In genomic region chr7:107567261-107567671, GRCm38 (mm10) we compare ENCODE assay signal across 8 mouse cellular contexts. TPM values are rescaled to one million over a fixed set of nuclear protein-coding genes. Genes with fewer than 3 reads are reported as not detected.
A peak's percentile ranks its signal among the peaks of the same experiment; 100 is the strongest.
DNase-seq lines count a peak whose midpoint lies in the region; ATAC-seq and TF ChIP-seq lines count a peak whose summit lies in the region.

Gene Olfml1, plus strand, starts transcription at chr7:107567446.

- no peak within 1 kb of the TSS for H3K9ac ChIP-seq in forebrain, embryonic 11.5 days (ENCODE audit: low read length)
- no peak within 1 kb of the TSS for H3K9ac ChIP-seq in forebrain, embryonic 15.5 days (replicated peaks)
- H3K9ac ChIP-seq in hindbrain, embryonic 11.5 days (ENCODE audit: low read depth, low read length) = no peak within 1 kb of the TSS
- H3K9ac ChIP-seq in liver, postnatal 0 days (replicated peaks) = no peak within 1 kb of the TSS; the same call in 1 of the 2 replicates
- peak within 1 kb of the TSS; percentile 9; the same call in 1 of the 2 replicates for H3K9ac ChIP-seq in stomach, postnatal 0 days (ENCODE audit: low read length)

- no peak for TF ChIP-seq CTCF in liver, postnatal 0 days (IDR thresholded peaks at IDR 0.05; ENCODE audit: low read depth)
- no peak for TF ChIP-seq CTCF in stomach, postnatal 0 days (IDR thresholded peaks at IDR 0.05; ENCODE audit: low read depth)

- H3K36me3 ChIP-seq in forebrain, embryonic 11.5 days (ENCODE audit: control insufficient read depth, insufficient read depth, low read length) = no peaks in the 10 kb centered on the region
- H3K36me3 ChIP-seq in forebrain, embryonic 15.5 days = no peaks in the 10 kb centered on the region
- H3K36me3 ChIP-seq in hindbrain, embryonic 11.5 days (ENCODE audit: control insufficient read depth, insufficient read depth, low read length) = no peaks in the 10 kb centered on the region
- no peaks in the 10 kb centered on the region for H3K36me3 ChIP-seq in liver, postnatal 0 days (replicated peaks; ENCODE audit: insufficient read depth, low read length)
- H3K36me3 ChIP-seq in stomach, postnatal 0 days (ENCODE audit: control insufficient read depth, insufficient read depth, low read length) = no peaks in the 10 kb centered on the region

- H3K4me3 ChIP-seq in forebrain, embryonic 11.5 days (ENCODE audit: low read depth, low read length) = no peak within 1 kb of the TSS
- no peak within 1 kb of the TSS for H3K4me3 ChIP-seq in forebrain, embryonic 15.5 days
- no peak within 1 kb of the TSS for H3K4me3 ChIP-seq in hindbrain, embryonic 11.5 days (ENCODE audit: low read depth, low read length)
- peak within 1 kb of the TSS; percentile 19; the same call in 1 of the 2 replicates for H3K4me3 ChIP-seq in liver, postnatal 0 days (ENCODE audit: low read depth, low read length)
- H3K4me3 ChIP-seq in stomach, postnatal 0 days (ENCODE audit: low read depth, low read length) = peak within 1 kb of the TSS; percentile 36

- H3K9me3 ChIP-seq in forebrain, embryonic 11.5 days (ENCODE audit: control insufficient read depth, low read length) = no peaks in the 10 kb centered on the region
- H3K9me3 ChIP-seq in forebrain, embryonic 15.5 days = no peaks in the 10 kb centered on the region
- H3K9me3 ChIP-seq in hindbrain, embryonic 11.5 days (ENCODE audit: control insufficient read depth, low read length) = no peaks in the 10 kb centered on the region
- H3K9me3 ChIP-seq in liver, postnatal 0 days (ENCODE audit: low read length) = no peaks in the 10 kb centered on the region
- H3K9me3 ChIP-seq in stomach, postnatal 0 days (ENCODE audit: control insufficient read depth, low read length) = no peaks in the 10 kb centered on the region

- no peaks in the 10 kb centered on the region for H3K27me3 ChIP-seq in forebrain, embryonic 11.5 days (ENCODE audit: control insufficient read depth, insufficient read depth, low read length)
- H3K27me3 ChIP-seq in forebrain, embryonic 15.5 days = no peaks in the 10 kb centered on the region
- H3K27me3 ChIP-seq in hindbrain, embryonic 11.5 days (ENCODE audit: control insufficient read depth, insufficient read depth, low read length) = no peaks in the 10 kb centered on the region
- H3K27me3 ChIP-seq in liver, postnatal 0 days (ENCODE audit: insufficient read depth, low read length) = no peaks in the 10 kb centered on the region
- no peaks in the 10 kb centered on the region for H3K27me3 ChIP-seq in stomach, postnatal 0 days (ENCODE audit: control insufficient read depth, insufficient read depth, low read length)

- H3K4me1 ChIP-seq in forebrain, embryonic 11.5 days (replicated peaks; ENCODE audit: control insufficient read depth, insufficient read depth, low read length) = no peaks in the 10 kb centered on the region
- no peaks in the 10 kb centered on the region for H3K4me1 ChIP-seq in forebrain, embryonic 15.5 days
- no peaks in the 10 kb centered on the region for H3K4me1 ChIP-seq in hindbrain, embryonic 11.5 days (replicated peaks; ENCODE audit: control insufficient read depth, insufficient read depth, low read length)
- no peaks in the 10 kb centered on the region for H3K4me1 ChIP-seq in liver, postnatal 0 days (ENCODE audit: insufficient read depth)
- H3K4me1 ChIP-seq in stomach, postnatal 0 days (replicated peaks; ENCODE audit: control insufficient read depth, insufficient read depth) = no peaks in the 10 kb centered on the region

- peak; percentile 58 for ATAC-seq in forebrain, embryonic 11.5 days (replicated peaks; ENCODE audit: low FRiP score)
- ATAC-seq in forebrain, embryonic 15.5 days (replicated peaks) = no peak
- ATAC-seq in hindbrain, embryonic 11.5 days (ENCODE audit: low FRiP score) = peak; percentile 60; the same call in 1 of the 2 replicates
- peak; percentile 47; the same call in 1 of the 2 replicates for ATAC-seq in liver, postnatal 0 days
- peak; percentile 79; the same call in 1 of the 2 replicates for ATAC-seq in stomach, postnatal 0 days (ENCODE audit: low FRiP score, low TSS enrichment)

- no peak for TF ChIP-seq EP300 in liver, postnatal 0 days (IDR thresholded peaks at IDR 0.05; ENCODE audit: low read depth)
- no peak for TF ChIP-seq EP300 in stomach, postnatal 0 days (optimal IDR thresholded peaks at IDR 0.05)

- H3K4me2 ChIP-seq in forebrain, embryonic 11.5 days (ENCODE audit: low read depth, low read length, severe bottlenecking) = no peak within 1 kb of the TSS
- H3K4me2 ChIP-seq in forebrain, embryonic 15.5 days (replicated peaks) = no peak within 1 kb of the TSS
- no peak within 1 kb of the TSS for H3K4me2 ChIP-seq in hindbrain, embryonic 11.5 days (replicated peaks; ENCODE audit: low read depth, low read length)
- peak within 1 kb of the TSS; percentile 33 for H3K4me2 ChIP-seq in liver, postnatal 0 days (ENCODE audit: low read depth, low read length)
- H3K4me2 ChIP-seq in stomach, postnatal 0 days (replicated peaks; ENCODE audit: low read depth) = peak within 1 kb of the TSS; percentile 47

- DNase-seq in forebrain, embryonic 11.5 days (ENCODE audit: low spot score) = peak; percentile 62
- peak; percentile 6 to 10 for DNase-seq in frontal cortex, postnatal 10 days (ENCODE audit: low spot score in 2 of 2)
- DNase-seq in hindbrain, embryonic 11.5 days (ENCODE audit: low spot score) = peak; percentile 37
- DNase-seq in layer of hippocampus, adult 9-10 months (ENCODE audit: low spot score) = peak; percentile 3
- DNase-seq in liver, postnatal 0 days = peak; percentile 14
- DNase-seq in stomach, postnatal 0 days (ENCODE audit: low spot score) = peak; percentile 26
- DNase-seq in spleen, postnatal 36 days (ENCODE audit: low spot score in 2 of 2) = no peak

- WGBS in forebrain, embryonic 11.5 days = 52% methylated on average over 7 of the region's 7 CpGs
- 57% methylated on average over 7 of the region's 7 CpGs for WGBS in forebrain, embryonic 15.5 days
- 55% methylated on average over 7 of the region's 7 CpGs for WGBS in hindbrain, embryonic 11.5 days
- 54% methylated on average over 7 of the region's 7 CpGs for WGBS in liver, postnatal 0 days (ENCODE audit: insufficient replicate concordance)
- 24% methylated on average over 7 of the region's 7 CpGs for WGBS in stomach, postnatal 0 days

- H3K27ac ChIP-seq in forebrain, embryonic 11.5 days (ENCODE audit: low read depth, low read length) = no peak within 1 kb of the TSS
- no peak within 1 kb of the TSS for H3K27ac ChIP-seq in forebrain, embryonic 15.5 days (replicated peaks)
- H3K27ac ChIP-seq in hindbrain, embryonic 11.5 days (ENCODE audit: low read depth, low read length) = no peak within 1 kb of the TSS
- peak within 1 kb of the TSS; percentile 7; the same call in 1 of the 2 replicates for H3K27ac ChIP-seq in liver, postnatal 0 days (ENCODE audit: low read depth)
- H3K27ac ChIP-seq in stomach, postnatal 0 days (replicated peaks) = peak within 1 kb of the TSS; percentile 81

RNA-seq across cellular contexts. Expression of gene Olfml1, which starts in this region (rescaled TPM):
- 5.6 and 6.9 TPM in 2 replicates for polyA plus RNA-seq in forebrain, embryonic 11.5 days (2014; fragmentation: Nextera tagmentation; extraction: Ambion mirVana)
- polyA plus RNA-seq in forebrain, embryonic 15.5 days (2015; fragmentation: Nextera tagmentation; extraction: Ambion mirVana) = 2.2 and 2.7 TPM in 2 replicates
- 10.7 and 11.4 TPM in 2 replicates for polyA plus RNA-seq in hindbrain, embryonic 11.5 days (2014; fragmentation: Nextera tagmentation; extraction: Ambion mirVana)
- polyA plus RNA-seq in liver, postnatal 0 days (2015; fragmentation: Nextera tagmentation; extraction: Ambion mirVana) = 1.5 and 1.6 TPM in 2 replicates
- polyA plus RNA-seq in stomach, postnatal 0 days (2015; fragmentation: Nextera tagmentation; extraction: Ambion mirVana) = 10.2 and 11.0 TPM in 2 replicates

Comparison
In these comparisons a context has a peak if more than half of its experiments do, and no peak if none do; other contexts are left out.
1. DNase-seq: peak in forebrain, embryonic 11.5 days (single experiment), frontal cortex, postnatal 10 days (2 of 2), hindbrain, embryonic 11.5 days (single experiment), layer of hippocampus, adult 9-10 months (single experiment), liver, postnatal 0 days (single experiment) and stomach, postnatal 0 days (single experiment); none in spleen, postnatal 36 days (0 of 2).
2. H3K27ac ChIP-seq: peak in liver, postnatal 0 days (single experiment) and stomach, postnatal 0 days (single experiment); none in forebrain, embryonic 11.5 days (single experiment), forebrain, embryonic 15.5 days (single experiment) and hindbrain, embryonic 11.5 days (single experiment).
3. H3K4me2 ChIP-seq: peak in liver, postnatal 0 days (single experiment) and stomach, postnatal 0 days (single experiment); none in forebrain, embryonic 11.5 days (single experiment), forebrain, embryonic 15.5 days (single experiment) and hindbrain, embryonic 11.5 days (single experiment).
4. H3K4me3 ChIP-seq: peak in liver, postnatal 0 days (single experiment) and stomach, postnatal 0 days (single experiment); none in forebrain, embryonic 11.5 days (single experiment), forebrain, embryonic 15.5 days (single experiment) and hindbrain, embryonic 11.5 days (single experiment).